Mouse (Mus musculus) testis, postnatal 10 days (tissue): ENCODE data around the gene Errfi1.
"Not testable (repeated sequence)": the region's sequence is repeated elsewhere in the genome, so short reads cannot be mapped to it uniquely, and the experiment has no call there.

ENCODE experiments used
- DNase-seq: peaks from one replicate; pipeline ENCODE4 v3.0.0; 2021; ENCODE audit warnings: low spot score

Errfi1 gene

DNA sequence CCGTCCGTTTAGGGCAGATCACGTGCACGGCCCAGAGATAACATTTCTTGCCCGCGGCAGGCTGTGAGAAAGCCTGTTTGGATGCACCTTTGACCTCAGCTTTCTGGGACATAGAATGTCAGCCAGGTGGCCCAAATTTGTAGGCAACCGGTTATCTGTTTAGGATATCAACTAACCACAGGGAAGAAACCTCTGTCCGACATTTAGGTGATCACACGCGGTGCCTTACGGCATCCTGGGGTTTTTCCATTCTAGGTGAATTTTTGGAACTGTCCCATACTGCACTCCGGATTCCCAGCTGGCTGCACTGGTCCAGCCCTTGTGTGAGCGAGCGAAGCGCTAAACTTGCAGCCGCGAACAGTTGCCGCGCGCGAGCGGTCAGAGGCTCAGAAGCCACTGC, 25.9 kb downstream of the Errfi1 start:
- DNase-seq, result no peak

DNA sequence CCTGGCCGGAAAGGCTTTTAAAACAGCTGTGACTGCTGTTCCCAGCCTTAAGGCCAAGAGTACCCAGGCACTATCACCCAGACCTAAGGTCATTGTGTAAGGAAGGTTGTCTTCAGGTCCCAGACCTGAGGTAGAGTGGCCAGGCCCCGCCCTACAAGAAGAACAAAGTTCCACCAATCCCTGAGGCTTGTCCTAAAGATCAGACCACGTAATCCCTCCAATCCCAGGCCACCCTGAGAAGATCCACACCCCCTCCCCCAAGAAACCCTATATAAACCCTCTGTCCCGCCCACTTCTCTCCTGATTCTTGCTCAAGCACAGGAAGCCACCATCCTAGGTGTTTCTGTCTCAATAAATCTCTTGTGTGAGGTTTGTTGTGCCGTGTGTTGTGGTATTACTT, 26.6 kb downstream of the Errfi1 start:
- peak; percentile 43 for DNase-seq

DNA sequence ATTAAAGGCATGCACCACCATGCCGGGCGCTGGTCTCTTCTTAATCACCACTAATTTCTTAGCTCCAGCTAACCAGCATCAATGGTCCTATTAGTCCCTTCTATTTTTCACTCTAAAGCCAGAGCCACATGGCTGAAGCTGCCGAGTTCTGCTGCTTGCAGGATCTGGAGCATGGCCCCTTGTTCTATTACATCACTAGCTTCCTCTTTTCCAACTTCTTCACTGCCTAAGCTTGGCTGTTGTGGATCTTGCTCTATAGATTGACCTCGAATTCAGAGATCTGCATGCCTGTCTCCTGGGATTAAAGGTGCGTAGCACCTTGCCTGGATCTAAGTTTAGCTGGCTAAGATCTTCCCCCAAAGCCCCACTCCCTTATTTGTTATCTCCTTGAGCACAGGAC, 28.9 kb downstream of the Errfi1 start:
- no peak for DNase-seq

DNA sequence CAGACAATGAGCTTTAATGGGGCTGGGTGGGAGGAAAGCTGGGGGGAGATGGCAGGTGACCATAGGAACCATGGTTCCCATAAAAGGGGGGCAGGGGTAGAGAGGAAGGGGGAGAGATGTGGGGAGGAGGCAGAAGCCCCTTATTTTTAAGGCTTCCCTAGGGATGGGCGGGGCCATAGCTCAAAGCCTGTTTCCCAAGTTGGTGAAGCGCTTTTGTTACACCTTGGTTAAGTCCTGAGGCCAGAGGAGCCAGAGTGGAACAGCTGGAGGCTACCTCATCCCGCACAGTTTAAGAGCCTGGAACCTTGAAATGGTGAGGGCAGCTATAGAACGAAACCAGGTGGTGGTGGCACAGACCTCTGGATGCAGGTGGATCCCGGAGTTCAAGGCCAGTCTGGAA, 34.2 kb downstream of the Errfi1 start:
- DNase-seq, result no peak

DNA sequence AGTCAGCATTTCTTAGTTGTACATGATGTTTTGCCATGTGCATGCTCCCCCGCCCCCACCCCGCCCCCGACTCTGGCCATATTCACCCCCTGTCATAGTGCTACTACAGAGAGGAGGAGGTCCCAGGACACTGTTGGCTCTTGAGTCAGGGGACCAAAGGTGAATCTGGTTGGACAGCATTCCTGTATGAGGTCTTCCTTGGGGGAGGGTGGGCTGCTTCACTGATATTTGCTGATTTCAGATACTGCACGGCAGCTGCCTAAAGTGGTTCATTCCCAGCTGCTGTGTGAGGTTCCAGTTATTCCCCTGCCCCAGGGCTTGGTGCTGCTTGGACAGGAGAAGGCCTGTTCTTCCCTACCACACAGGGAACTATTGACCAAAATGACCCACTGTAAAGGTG, 34.8 kb downstream of the Errfi1 start:
- DNase-seq, result no peak

DNA sequence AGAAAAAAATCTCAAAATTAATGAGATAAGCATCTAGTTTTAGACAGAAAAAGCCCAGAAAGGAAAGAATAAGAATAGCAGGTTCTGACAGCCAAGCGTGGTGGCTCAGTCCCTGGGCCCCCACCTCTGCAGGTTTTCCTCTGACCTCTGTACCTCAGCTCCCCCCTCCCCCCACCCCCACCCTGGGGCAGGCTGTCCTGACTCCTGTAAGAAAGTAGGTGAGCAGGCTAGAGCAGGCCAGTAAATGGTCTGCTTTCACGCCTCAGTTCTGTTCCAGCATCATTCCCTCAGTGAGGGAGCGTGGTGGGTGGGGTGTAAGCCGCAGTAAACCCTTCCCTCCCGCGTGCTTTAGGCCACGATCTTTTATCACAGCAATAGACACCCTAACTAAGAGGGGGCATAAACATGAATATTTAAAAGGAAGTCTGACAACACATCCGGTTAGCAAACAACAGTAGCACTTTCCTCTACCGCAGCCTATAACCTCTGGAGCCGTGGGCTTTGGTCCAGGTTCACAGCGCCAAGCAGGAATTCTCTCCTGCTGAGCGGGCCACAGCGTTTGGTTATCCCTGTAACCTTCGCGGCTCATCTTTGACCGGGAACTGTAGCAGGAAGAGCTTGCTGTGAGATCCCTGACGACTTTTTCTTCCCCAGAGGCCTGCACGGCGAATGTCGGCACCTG, 35.7 kb downstream of the Errfi1 start:
- no peak for DNase-seq

DNA sequence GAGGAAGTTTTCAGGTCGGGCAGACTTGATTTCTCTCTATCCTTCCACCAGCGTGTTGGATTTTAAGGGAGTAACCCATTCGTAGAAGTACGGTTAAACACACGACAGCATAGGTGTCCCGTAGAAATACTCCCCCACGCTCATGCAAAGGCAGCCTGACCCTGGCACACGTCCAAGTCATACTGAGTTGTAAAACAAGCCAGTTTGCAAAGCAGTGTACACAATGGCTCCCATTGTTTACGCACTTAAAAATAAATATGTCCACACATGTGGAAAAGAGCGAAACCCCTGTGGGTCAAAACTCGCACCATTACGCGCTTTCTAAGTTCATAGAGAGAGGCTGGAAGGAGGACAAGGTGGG, 36.2 kb downstream of the Errfi1 start:
- peak; percentile 68 for DNase-seq

DNA sequence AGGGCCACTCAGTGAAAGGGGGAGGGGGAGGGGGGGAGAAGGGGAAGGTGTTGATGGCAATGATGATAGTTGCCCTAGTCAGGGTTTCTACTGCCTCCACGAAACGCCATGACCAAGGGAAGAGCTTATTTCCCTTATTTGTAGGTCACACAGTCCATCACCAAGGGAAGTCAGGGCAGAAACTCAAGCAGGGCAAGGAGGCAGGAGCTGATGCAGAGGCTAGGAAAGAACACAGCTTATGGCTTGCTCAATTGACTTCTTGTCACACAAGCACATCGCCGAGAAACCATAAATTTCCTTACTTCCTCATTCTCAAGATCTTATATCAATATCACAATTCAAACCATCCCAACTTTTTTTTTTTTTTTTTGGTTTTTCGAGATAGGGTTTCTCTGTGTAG, 37.6 kb downstream of the Errfi1 start:
- DNase-seq, result no peak

DNA sequence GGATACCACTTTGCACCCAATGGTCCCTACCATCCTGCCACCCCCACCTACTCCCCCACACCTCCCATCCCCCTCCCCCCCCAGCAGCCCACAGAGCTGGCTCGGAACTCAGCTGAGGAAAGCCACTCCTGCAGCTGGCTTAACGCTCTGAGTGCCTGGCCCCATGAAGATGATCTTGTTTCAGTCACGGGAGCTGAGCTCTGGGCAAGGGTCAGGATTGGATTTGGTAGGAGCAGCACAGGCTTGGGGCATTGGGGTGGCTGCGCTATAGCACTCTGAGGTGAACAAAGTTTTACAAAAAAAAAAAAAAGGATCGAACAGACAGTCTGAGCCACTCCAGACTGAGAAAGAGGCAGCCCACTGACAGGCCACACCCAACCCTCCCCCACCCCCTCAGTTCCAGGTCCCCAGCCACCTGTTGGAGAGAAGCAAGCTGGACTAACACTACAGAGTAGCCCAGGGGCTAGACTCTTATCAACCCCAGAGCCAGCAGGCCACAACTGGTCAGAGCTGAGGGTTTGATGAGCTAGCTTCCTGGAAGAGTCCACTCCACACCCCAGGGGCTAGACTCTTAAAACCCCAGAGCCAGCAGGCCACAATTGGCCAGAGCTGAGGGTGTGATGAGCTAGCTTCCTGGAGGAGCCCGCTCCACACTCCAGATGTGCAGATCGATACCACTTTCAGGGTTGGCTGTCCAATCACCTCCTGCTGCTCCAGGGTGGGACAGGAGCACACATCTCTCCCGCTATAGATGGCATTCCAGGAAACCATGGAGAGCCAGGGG, 41.2 kb downstream of the Errfi1 start:
- DNase-seq, result no peak

DNA sequence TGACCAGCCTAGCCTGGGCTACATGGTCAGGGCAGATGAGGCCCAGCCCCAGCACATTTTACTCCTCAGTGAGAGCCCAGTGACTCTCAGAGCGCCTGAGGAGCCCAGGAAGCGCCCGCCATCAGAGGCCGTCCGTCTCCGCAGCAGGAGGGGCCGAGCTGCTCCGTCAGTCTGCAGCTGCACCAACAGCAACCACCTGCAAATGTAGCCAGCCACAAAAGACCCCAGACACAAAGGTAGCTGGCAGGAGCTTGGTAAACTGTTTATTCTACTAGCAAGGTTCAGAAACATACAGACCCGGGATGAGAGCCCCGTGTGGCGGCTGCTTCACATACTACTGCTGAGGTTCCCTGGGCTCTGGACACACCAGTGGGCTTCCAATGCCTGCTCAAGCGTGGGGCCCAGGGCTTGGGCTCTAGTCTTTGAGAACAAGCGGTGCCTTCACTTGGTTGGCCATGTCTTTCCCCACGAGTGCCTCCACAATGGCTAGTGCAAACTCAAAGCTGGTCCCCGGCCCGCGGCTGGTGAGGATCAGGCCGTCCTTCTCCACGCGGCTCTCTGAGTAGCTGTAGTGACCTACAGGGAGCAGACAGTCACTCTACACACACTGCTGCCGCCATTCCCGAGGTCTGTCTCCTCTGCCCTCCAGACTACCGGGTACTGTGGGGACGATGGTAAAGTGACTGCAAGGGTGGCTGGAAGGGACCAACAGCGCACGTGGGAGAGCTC, 43.3 kb downstream of the Errfi1 start:
- DNase-seq, result peak; percentile 38

DNA sequence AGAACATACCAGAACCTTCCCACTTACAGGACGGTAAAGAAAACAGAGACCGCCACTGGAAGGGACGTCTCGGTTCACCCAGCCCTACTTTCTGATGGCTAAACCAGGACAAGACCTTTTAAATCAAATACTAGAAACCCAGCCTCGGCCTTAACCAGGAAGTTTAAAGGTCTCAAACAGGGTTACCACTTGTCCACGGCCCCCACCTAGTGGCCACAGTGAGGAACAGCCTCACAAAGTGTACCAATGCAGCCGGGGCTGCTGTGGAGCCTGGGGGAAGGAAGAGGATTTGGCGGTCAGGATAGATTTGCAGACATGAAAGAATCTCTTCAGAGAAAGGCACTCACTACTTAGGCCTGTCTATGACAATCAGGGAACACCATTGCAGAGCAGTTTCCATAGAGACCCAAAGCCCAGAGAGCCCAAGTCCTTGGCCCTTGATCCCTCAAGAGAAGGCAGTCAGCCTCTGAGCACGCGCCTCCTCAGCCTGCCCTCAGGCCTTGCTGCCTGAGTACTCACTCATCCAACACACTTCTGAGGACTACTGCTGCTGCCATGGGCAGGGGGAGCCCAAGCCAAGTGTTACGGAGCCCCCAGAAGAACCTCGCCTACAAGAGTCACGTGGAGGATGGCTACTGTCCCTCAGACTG, 45.1 kb downstream of the Errfi1 start:
- peak; percentile 77 for DNase-seq

DNA sequence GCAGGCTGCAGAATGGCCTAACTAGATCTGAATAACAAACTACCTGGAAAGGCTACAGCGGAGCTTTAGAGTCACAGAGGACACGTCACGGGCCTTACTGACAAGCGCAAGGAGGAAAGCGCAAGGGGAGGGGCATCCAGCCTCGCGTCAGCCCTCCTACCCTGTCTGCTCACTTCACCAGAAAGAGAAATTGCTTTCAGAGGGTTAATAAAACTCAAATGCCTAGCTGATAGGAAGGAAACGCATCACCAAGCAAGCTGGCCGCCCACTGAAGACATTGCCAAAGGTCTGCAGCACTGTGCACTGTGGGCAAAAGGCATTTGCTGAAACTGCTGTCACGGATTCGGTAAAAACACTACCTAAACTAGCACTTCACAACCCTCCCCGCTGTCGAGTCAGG, 46.8 kb downstream of the Errfi1 start:
- DNase-seq, result no peak

DNA sequence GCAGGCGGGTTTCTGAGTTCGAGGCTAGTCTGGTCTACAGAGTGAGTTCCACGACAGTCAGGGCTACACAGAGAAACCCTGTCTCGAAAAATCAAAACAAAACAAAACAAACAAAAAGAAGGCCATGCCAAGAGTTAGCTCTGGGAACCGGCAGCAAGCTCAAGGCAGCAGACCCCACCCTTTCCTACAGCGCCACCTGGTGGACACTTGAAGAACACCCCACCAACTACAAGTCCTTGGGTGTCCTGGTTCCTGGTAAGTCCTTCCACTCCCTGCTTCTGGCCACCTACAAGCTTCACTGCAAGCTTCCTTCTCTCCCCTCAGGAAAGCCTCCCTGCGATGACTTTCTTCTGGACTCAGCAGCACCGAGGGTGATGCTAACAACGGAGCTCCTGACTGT, 47.9 kb downstream of the Errfi1 start:
- DNase-seq, result peak; percentile 92

DNA sequence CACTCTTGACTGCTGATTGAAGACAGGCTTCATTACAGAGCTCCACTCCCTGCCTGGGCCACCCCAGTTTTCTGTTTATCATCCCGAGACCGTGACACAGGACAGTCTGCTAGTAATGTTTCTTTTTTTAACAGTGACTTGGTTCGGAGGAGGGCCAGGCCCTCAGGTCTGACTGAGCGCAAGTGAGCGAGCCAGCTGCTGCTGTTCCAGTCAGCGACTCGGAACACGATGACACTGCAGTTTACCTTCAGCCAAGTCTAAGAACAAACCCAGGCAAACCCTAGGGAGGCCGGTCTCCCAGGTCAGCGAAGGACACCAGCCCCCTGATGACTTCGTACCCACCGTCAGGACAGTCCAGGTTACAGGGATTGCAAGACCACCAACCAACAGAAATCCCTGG, 48.3 kb downstream of the Errfi1 start:
- DNase-seq, result no peak

DNA sequence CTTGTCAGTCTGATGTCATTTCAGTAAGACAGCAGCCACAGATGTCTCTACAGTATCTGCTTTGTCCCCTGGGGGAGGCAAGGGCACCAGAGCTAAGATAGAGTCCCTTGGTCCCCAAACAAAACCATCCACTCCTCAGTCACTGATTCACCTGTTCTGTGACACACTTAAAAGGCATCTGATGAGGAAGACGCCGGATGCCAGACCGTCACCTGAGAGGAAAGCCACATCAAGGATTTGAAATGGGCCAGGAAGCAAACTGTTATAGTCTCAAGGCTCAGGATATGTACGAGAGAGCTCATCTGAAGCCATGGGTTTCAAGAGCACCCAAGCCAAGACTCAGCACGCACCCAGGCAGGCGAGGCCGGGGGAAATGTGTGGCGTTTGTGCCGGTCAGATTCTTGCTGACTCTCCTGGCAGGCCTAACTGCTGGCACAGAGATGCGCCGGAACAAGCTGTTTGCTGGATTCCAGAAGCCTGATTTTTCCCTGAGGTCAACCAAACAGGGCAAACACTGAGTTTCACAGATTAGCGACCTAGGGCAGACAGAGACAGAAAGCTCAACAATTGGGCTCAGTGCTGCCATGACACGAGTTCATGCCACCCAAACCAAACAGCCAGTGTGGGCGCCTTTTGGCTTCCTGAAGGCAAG, 49.5 kb downstream of the Errfi1 start:
- no peak for DNase-seq

DNA sequence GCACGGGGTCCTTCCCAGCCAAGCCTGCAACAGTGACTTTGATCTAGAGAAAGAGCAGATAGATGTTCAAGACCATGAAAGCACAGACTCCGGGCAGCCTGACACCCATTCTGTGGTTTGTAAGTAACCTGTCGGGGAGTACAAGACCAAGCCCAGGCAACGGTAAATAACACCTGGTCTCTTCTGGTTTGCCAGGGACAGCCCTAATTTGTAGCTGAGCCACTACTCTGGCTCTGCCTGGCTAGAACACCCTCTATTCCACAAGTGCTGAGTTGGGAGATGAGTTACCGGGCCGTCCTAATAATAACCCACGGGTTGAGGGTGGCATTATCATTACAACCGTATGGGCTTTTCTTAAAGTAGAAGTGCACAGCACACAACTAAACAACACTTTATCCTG, 53.4 kb downstream of the Errfi1 start:
- no peak for DNase-seq

DNA sequence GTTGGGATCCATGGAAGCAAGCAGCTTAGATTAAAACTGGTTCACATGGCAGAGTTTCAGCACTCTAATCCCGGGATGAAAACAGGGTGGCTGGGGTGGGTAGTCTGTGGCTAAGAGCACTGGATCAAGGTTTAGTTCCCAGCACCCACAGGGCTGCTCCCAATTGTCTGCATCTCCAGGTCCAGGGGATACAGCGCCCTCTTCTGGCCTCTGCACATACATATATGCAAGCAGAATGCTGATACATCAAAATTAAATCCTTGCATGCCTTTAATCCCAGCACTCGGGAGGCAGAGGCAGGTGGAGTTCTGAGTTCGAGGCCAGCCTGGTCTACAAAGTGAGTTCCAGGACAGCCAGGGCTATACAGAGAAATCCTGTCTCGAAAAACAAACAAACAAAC, 54.8 kb downstream of the Errfi1 start:
- not testable (repeated sequence) for DNase-seq

DNA sequence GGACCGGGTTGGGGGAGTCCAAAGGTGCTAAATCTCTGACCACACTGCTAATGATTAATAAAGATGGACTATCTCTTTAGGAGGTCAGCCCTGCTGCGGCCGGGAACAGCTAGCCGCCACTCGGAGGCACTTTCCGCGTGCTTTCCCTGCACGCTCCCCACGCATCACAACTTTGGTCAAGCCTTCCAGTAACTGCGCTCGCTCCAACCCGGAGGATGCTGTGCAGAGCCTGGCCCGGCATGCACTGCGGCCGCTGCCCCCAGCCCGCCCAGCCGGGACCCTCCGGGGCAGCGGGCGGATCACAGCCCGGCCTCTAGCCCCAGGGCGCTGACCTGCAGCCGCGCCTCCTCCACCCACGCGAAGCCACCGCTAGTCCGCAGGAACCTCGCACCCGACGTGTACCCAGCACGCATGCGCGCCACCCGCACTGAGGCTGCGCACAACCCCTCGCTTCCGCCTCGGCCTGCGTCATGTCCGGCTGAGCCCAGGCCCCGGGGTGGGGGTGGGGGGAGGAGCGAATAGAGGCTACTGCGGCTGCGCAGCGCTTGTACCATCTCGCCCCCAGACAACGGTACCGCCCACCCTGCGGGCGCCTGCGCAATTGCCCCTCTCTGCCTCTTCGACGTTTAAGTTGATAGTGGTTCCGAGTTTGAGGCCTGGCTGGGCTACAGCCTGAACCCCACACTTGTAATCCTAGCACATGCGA, 55.9 kb downstream of the Errfi1 start:
- DNase-seq, result peak; percentile 100

DNA sequence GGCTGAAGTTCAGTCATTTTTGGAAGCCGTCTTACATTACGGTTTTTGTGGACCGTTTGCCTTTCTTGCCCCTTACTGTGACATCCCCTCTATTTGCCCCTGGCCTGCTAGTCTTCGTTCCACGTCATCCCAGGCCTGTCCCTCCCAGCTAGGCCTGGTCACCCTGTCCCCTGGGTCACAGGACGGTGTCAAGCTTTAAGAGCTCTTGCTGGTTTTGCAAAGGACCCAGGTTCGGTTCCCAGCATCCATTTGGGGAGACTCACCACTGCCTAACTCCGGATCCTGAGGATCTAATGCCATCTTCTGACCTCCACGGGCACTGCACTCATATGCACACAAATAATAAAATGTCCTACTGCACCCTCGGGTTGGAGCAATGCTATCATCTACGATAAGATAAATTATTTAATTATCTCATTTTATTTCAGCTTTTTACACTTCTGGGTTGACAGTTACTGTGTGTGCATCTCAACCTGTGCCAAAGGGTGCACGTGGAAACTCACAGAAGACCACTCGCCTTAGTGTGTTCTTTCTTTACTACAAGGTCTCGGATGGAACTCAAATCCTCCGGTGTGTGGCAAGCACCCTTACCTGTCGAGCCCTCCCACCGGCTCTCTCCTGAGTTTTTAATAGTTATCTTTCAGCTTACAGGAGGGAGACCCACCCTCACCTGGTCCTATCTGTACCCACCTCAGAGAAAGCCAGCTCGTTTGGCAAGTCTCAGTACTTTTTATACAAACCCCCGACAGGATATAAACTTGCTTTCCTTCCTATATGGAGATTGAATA, 56.6 kb downstream of the Errfi1 start:
- DNase-seq, result no peak

DNA sequence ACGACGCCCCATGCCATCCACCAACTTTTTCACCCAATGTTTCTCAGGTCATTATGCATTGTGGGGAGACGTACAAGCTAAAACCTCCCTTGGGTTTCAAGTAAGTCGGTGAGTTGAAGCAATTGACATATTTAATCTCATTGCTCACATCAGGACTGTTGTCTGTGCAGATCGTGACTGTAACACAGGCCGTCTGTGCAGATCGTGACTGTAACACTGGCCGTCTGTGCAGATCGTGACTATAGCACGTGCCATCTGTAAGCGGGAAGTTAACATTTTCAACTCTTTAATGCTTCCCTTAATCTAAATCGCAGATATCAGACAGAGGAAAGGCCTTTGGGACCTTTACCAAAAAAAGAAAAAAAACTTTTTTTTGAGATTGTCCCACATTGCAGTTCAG, 60.0 kb downstream of the Errfi1 start:
- no peak for DNase-seq

DNA sequence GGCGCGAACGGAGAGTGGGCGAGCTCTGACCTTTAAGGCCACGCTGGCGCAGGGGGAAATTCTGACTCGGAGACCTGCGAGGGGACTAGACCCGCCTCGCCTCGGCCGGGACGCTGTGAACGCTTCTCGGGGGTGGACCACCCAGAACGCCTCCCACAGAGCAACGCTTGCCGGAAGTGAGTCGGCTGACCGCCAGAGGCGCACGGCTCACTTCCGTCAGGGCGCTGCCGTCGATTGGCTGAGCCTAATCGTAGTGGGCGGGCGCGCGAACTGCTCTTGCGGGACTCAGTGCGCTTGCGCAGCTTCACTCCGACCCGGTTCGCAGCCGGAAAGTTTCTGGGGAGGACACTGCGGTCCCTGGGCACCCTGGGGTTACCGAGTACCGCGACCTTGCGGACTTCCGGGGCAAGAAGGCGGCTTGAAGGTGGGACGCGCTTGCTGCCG, 60.6 kb downstream of the Errfi1 start, which contains the start of the genes Park7 and Tnfrsf9:
Park7 (minus strand) TSS at position 148 of the 444 bp plus-strand sequence.
Tnfrsf9 (plus strand) TSS at position 273 of the 444 bp plus-strand sequence.
- DNase-seq, result peak; percentile 97
